Mouse (Mus musculus) liver, embryonic 16.5 days (tissue): ENCODE data around the gene Pdxp. TPM values are rescaled to one million over a fixed set of nuclear protein-coding genes. Genes with fewer than 3 reads are reported as not detected.
"Not testable (repeated sequence)": the region's sequence is repeated elsewhere in the genome, so short reads cannot be mapped to it uniquely, and the experiment has no call there.

Source experiments
- ATAC-seq: fragments of 200-750 bp; cut with Nextera tagmentation; 2 replicates; pipeline ENCODE4 v1.8.0; 2017; ENCODE audit warnings: low read depth, mild to moderate bottlenecking, moderate number of reproducible peaks, moderate library complexity
- H3K27ac ChIP-seq: fragments of 300-500 bp; sonication (generic); 2 replicates; pipeline ENCODE4 v1.5.1; 2014; ENCODE audit warnings: mild to moderate bottlenecking, low read length
- H3K27me3 ChIP-seq: fragments of 300-500 bp; sonication (generic); 2 replicates; pipeline ENCODE4 v1.6.1; 2014; ENCODE audit warnings: low read depth, low read length, mixed read lengths; ENCODE audit not compliant: control insufficient read depth, insufficient read depth
- H3K36me3 ChIP-seq: fragments of 300-500 bp; sonication (generic); 2 replicates; pipeline ENCODE4 v1.6.1; 2014; ENCODE audit warnings: mild to moderate bottlenecking; ENCODE audit not compliant: control insufficient read depth, insufficient read depth
- H3K4me1 ChIP-seq: fragments of 300-500 bp; sonication (generic); 2 replicates; pipeline ENCODE4 v1.6.1; 2014; ENCODE audit warnings: low read depth, low read length, mixed read lengths; ENCODE audit not compliant: control insufficient read depth
- H3K4me2 ChIP-seq: fragments of 300-500 bp; sonication (generic); 2 replicates; pipeline ENCODE4 v1.6.1; 2014; ENCODE audit warnings: low read depth, low read length, mixed read lengths
- H3K4me3 ChIP-seq: fragments of 300-500 bp; sonication (generic); 2 replicates; pipeline ENCODE4 v1.5.1; 2014; ENCODE audit warnings: low read depth, mild to moderate bottlenecking, low read length
- H3K9ac ChIP-seq: fragments of 300-500 bp; sonication (generic); 2 replicates; pipeline ENCODE4 v1.6.1; 2014; ENCODE audit warnings: low read depth, low read length
- H3K9me3 ChIP-seq: fragments of 300-500 bp; sonication (generic); replicated peaks from 2 replicates; pipeline ENCODE4 v1.6.1; 2016; ENCODE audit warnings: low read length; ENCODE audit not compliant: control insufficient read depth
- WGBS: fragments of 180-500 bp; shearing (Covaris S2); extraction: QIAGEN DNeasy Blood & Tissue Kit; methylation state at CpG from one replicate; pipeline ENCODE4 v1.1.7; 2014; ENCODE audit not compliant: insufficient replicate concordance; 5-methylcytosine and 5-hydroxymethylcytosine counted together
- polyA plus RNA-seq: library from polyadenylated mRNA; unstranded; fragments of >200 nt; fragmentation: Nextera tagmentation; extraction: Ambion mirVana; gene quantifications from 2 replicates; pipeline ENCODE4 v1.2.1, GENCODE M21; 2015

Pdxp gene
- polyA plus RNA-seq, 1 experiment from 2014 or later: 2.7 TPM

DNA sequence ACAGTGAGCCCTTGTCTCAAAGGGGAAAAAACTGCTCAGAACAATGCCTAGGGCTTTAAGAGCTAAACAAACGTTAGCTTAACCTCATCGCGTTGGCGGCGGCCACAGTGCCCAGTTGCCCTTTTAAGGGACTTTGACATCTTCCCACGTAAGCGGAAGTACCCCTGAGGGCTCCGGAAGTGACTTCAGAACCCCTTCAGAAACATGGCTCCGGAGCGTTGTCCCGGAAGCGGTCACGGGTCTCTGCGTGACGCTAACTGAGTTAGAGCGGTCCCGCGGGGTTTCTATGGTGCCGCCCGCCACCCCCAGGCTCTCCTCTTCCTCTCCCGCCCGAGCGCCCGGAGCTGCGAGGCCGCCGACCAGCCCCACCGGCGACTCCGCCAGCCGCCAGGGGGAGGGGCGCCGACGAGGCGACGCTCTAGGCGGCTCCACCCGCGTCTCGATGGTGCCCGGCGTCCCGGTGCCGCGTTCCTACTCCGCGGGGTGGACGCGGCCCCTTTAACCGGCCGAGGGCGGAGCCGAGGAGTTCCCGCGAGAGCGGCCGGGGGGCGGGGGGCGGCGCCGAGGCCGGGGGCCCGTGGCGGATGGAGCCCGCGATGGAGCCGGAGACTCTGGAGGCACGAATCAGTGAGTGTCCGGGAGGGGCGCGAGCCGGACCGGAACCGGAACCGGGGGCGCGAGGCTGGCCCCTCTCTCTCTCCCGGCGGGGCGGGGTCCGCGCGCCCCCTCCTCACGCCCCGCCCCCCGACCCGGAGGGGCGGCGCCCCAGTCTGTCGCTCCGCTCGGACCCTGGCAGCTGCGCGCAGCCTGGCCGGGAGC is 36.5 kb upstream of the Pdxp start, which contains the start of gene Gga1:
TSS of gene Gga1 (plus strand) at position 200 of the 819 bp plus-strand sequence.
- Histone ChIP-seq H3K27me3 (no peaks in the 10 kb centered on the region), H3K27ac (peak within 1 kb of the TSS; percentile 96), H3K4me1 (peaks cover 25% of the 10 kb centered on the region), H3K4me2 (peak within 1 kb of the TSS; percentile 93), H3K4me3 (peak within 1 kb of the TSS; percentile 89), H3K9ac (peak within 1 kb of the TSS; percentile 88), H3K9me3 (no peaks in the 10 kb centered on the region), H3K36me3 (no peaks in the 10 kb centered on the region; the same call in none of the 2 replicates)
- WGBS: under 1% methylated on average over 75 of the region's 95 CpGs
- peak; percentile 90 for ATAC-seq

DNA sequence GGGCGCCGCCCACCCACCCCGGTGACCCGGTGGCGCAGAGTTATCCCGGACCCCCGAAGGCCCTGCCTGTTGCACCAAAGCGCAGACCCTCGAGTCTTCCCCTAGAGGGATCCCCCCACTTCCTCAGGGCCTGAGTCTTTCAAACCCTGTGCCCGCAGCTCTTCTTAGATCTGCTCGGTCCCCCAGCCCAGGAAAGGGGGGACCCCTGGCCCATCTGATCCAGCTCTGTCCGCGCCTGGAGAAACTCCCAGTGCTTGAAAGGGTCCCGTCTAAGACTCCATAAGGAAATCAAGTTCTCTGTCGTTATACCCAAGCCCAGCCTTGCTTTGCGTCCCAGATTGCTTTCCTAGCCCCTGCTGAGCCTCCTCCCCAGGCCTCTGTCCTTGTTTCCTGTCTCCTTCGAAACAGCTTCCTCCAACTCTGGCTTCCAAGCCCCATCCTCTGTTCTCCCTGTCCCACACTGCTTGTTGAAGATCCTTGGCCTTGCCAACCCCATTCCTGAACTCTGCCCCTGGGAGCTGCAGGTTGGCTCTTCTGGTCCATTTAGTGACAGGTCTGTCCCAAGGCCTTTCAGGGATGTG is 35.8 kb upstream of the Pdxp start:
- no peaks in the 10 kb centered on the region for H3K9me3 ChIP-seq
- ATAC-seq: no peak
- peaks cover 25% of the 10 kb centered on the region for H3K4me1 ChIP-seq
- peak overlapping the region; percentile 89 for H3K4me3 ChIP-seq
- peak overlapping the region; percentile 96 for H3K27ac ChIP-seq
- no peaks in the 10 kb centered on the region for H3K27me3 ChIP-seq
- H3K4me2 ChIP-seq: peak overlapping the region; percentile 93
- H3K36me3 ChIP-seq: peaks cover 6% of the 10 kb centered on the region
- peak overlapping the region; percentile 88 for H3K9ac ChIP-seq
- WGBS: under 1% methylated on average over 17 of the region's 17 CpGs

DNA sequence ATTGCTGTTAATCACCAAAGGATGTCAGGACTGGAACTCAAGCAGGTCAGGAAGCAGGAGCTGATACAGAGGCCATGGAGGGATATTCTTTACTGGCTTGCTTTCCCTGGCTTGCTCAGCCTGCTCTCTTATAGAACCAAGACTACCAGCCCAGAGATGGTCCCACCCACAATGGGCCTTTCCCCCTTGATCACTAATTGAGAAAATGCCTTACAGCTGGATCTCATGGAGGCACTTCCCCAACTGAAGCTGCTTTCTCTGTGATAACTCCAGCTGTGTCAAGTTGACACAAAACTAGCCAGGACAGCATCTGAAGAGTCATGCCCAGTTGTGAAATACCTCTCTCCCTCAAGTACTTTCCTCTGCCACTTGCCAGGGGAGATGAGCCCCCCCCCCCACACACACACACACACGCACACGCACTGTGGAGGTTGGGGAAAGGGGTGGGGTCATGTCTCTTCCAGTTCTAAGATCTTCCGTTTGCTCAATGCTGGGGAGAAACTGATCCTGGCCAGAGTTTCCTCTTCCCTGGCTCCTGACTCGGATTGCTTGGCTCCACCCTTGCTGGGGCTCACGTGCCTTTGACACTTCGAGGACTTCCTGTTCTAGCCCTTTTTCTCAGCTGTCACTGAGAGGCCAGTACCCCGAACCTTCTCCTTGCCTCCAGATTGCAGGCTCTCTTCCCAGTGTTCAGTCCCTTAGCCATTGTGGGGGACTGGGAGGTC is 34.8 kb upstream of the Pdxp start:
- not testable (repeated sequence) for ATAC-seq, H3K27me3 ChIP-seq, H3K9me3 ChIP-seq, H3K9ac ChIP-seq, H3K4me3 ChIP-seq
- Histone ChIP-seq H3K27ac (peak overlapping the region; percentile 11; the same call in 1 of the 2 replicates), H3K4me1 (peaks cover 25% of the 10 kb centered on the region), H3K4me2 (peak overlapping the region; percentile 93; the same call in 1 of the 2 replicates), H3K36me3 (peaks cover 15% of the 10 kb centered on the region)
- 29% methylated on average over 7 of the region's 7 CpGs for WGBS

DNA sequence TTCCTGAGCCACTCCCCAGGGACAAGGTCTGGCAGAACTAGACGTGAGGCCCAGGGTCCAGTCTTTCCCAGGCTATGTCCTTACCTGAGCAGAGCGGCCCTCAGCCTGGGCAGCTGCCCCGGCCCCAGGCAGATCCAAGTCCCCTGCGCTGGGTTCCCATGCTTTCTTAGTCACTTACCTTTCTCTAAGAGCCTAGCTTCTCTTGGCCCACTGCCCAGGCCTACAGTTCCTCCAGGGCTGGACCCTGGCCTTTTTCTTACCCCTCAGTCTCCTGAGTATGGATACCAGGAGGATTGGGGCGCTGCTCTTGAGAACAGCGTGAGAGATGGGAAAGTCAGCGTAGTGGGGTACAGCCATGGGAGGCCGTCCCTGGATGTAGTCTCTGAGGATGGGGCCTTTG is 33.3 kb upstream of the Pdxp start:
- Histone ChIP-seq H3K9ac (no peak overlapping the region), H3K4me1 (peaks cover 25% of the 10 kb centered on the region), H3K9me3 (no peaks in the 10 kb centered on the region), H3K4me3 (no peak overlapping the region), H3K4me2 (no peak overlapping the region), H3K27me3 (no peaks in the 10 kb centered on the region), H3K27ac (no peak overlapping the region), H3K36me3 (peaks cover 18% of the 10 kb centered on the region)
- 84% methylated on average over 8 of the region's 8 CpGs for WGBS
- ATAC-seq: no peak

DNA sequence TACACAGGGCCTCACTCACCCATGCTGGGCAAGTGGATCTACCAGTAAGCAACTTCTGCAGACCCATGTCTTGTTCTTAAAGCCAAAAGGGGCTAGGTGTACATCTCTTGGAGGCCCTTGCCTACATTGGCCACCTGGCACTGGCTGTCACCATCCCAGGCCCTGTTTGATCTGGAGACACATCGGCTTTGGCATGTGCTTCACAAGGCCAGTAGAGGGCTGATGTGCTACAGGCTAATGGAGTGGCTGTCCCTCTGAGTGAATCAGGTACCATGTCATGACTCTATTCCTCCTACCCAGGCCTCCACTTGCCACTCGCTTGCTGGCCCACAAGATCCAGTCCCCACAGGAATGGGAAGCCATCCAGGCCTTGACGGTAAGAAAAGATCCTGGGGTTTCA is 31.9 kb upstream of the Pdxp start:
- peaks cover 26% of the 10 kb centered on the region for H3K36me3 ChIP-seq
- H3K4me1 ChIP-seq: peaks cover 13% of the 10 kb centered on the region
- H3K4me3 ChIP-seq: no peak overlapping the region
- H3K27me3 ChIP-seq: no peaks in the 10 kb centered on the region
- H3K9ac ChIP-seq: no peak overlapping the region
- H3K4me2 ChIP-seq: no peak overlapping the region
- no peak for ATAC-seq
- no peaks in the 10 kb centered on the region for H3K9me3 ChIP-seq
- 77% methylated on average over 3 of the region's 3 CpGs for WGBS
- H3K27ac ChIP-seq: no peak overlapping the region

DNA sequence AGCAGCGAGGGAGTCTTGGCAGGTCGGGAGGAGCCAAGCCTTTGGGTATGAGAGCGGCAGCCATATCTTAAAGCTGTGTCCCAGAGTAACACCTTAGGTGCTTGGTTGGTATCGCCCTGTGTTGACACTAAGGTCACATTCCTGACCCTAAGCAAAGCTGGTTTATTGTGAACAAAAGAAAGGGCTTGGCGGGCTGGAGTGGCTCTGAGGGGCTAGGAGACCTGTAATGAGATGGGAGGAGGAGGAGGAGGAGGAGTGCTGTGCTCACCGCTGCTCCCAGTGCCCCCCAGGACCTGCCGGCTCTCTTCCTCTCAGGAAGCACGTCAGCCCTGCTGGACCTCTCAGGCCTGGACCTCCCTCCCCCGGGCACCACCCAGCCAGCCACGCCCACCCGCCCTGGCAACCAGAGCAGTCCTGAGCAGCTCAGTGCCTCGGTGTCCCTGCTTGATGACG is 24.3 kb upstream of the Pdxp start:
- H3K4me1 ChIP-seq: peaks cover 32% of the 10 kb centered on the region
- peak; percentile 49; the same call in 1 of the 2 replicates for ATAC-seq
- 36% methylated on average over 13 of the region's 13 CpGs for WGBS
- H3K4me3 ChIP-seq: no peak overlapping the region
- H3K9me3 ChIP-seq: no peaks in the 10 kb centered on the region
- no peak overlapping the region for H3K27ac ChIP-seq
- peaks cover 18% of the 10 kb centered on the region for H3K36me3 ChIP-seq
- H3K27me3 ChIP-seq: no peaks in the 10 kb centered on the region
- H3K4me2 ChIP-seq: no peak overlapping the region
- peak overlapping the region; percentile 1; the same call in 1 of the 2 replicates for H3K9ac ChIP-seq

DNA sequence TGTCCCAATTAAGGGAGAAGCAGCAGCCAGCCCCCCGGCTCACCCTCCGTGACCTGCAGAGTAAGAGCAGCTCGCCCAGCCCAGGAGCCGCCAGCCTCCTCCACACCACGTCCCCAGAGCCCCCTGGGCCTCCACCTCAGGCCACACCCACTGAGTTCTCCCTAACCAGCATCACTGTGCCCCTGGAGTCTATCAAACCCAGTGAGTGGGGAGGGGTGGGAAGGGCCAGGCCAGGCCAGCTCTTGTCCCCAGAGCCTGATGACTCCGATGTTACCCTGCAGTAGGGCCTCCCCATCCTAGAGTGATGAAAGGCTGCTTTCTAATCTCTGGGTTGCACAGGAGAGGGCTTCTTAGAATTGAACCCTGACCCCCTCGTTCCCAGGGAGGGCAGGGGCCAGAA is 21.3 kb upstream of the Pdxp start:
- ATAC-seq: no peak
- H3K4me1 ChIP-seq: peaks cover 62% of the 10 kb centered on the region
- H3K9me3 ChIP-seq: no peaks in the 10 kb centered on the region
- H3K4me2 ChIP-seq: no peak overlapping the region
- WGBS: 49% methylated on average over 7 of the region's 7 CpGs
- H3K36me3 ChIP-seq: peaks cover 5% of the 10 kb centered on the region
- H3K27ac ChIP-seq: no peak overlapping the region
- no peaks in the 10 kb centered on the region for H3K27me3 ChIP-seq
- no peak overlapping the region for H3K9ac ChIP-seq
- H3K4me3 ChIP-seq: no peak overlapping the region

DNA sequence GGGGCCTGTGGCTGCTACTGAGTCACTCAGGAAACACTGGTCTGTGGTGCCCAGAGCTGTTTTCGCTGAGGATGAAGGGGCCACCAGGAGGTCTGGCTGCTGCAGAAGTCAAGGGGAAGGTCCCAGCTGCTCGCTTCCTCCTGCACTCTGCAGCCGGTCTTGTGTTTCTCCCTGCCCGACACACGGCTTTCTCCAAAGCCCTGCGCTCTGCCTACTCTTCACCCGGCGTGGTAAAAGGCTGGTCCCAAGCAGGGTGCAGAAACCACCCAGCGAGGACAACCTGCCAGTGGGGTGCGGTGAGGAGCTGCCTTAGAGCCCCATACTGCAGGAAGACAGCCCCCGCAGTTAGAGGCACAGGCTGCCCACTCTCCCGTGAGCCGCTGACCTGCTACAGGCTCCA is 19.0 kb upstream of the Pdxp start:
- H3K4me3 ChIP-seq: no peak overlapping the region
- peaks cover 73% of the 10 kb centered on the region for H3K4me1 ChIP-seq

More for the DNA sequence above, 19.0 kb upstream of the Pdxp start:
- H3K4me2 ChIP-seq: peak overlapping the region; percentile 33; the same call in 1 of the 2 replicates
- H3K9me3 ChIP-seq: no peaks in the 10 kb centered on the region
- no peak for ATAC-seq
- peaks cover 5% of the 10 kb centered on the region for H3K36me3 ChIP-seq
- WGBS: 31% methylated on average over 13 of the region's 13 CpGs
- no peak overlapping the region for H3K9ac ChIP-seq
- peak overlapping the region; percentile 60 for H3K27ac ChIP-seq
- H3K27me3 ChIP-seq: no peaks in the 10 kb centered on the region
